Mouse (Mus musculus) ovary, postnatal 10 days (tissue): ENCODE results near the gene Smg7.
A peak's percentile ranks its signal among the peaks of the same experiment; 100 is the strongest.
"Not testable (repeated sequence)": the region's sequence is repeated elsewhere in the genome, so short reads cannot be mapped to it uniquely, and the experiment has no call there.

ENCODE experiments used
- DNase-seq: peaks from one replicate; pipeline ENCODE4 v3.0.0; 2022; ENCODE audit warnings: low spot score

Smg7 gene

GRCm38 (mm10) chr1:152901765-152902664 is at the start of gene Smg7:
Gene Smg7 (minus strand): TSS chr1:152902646.
- DNase-seq, result peak; percentile 55

DNA sequence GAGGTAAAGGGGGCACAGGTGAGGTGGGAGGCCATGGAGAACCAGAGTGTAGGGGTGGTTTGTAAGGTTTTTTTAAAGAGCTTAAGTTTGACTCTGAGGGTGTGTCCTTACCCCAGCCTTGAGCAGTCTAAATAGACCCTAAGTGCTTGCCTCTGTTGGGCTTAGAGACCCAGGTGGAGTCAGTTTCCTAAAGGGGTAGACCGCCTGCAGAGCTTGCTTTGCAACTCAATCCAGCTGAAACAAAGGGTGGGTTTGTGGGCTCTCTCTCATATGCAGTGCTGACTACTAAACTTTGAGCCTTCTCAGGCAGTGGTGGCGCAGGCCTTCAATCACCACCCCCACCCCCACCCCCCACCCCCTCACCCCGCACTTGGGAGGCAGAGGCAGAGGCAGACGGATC is 40.5 kb upstream of the Smg7 start:
- DNase-seq, result no peak

DNA sequence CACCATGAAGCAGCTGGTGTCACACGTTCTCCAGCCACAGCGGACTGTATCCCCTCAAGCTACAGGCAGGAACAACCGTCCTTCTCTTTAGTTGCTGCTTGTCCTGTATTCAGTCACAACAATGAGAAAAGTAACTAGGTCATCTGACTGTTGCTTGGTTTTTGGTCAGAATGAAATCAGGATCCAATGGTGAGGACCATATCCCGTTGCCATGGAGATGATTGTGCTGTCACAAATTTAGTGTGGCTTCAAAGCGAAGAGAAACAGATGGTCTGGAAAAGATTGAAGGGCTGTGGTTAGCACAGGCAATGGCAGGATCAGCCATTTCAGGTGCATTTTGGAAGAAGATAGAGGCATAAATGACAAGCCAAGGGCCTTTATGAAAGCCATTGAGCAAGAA is 33.9 kb upstream of the Smg7 start:
- no peak for DNase-seq

DNA sequence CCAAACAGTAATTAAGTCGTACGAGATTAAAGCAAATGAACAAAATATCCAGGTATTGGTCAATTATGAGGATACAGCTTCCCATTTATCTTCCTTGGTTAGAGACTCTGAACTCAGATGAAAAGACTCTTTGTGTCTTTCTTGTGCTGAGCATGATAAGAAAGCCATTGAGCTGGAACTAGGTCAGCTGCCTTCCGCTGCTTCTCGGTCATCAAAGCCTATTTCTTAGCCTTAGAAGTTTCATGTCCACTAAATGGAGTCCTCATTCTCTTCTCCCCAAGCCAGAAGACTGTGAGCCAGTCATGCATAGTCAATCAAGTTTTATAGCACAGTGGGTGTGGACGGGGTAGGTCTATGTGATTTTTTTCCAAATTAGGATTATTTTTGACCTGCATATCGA is 33.0 kb upstream of the Smg7 start:
- no peak for DNase-seq

DNA sequence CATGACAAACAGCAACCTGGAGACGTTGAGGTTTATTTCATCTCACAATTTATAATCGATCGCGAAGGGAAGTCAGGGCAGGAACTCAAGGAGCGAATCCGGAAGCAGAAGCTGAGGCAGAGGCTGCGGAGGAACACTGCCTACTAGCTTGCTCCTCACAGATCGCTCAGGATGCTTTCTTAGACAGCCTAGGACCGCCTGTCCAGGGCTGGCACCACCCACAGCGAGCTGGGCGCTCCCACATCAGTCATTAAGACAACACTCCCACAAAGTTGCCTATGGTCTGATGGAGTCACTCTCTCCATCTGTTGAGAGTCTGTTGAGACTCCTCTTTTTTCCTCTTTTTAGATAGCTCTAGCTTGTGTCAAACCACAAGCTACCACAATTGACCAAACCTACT is 31.5 kb upstream of the Smg7 start:
- no peak for DNase-seq

DNA sequence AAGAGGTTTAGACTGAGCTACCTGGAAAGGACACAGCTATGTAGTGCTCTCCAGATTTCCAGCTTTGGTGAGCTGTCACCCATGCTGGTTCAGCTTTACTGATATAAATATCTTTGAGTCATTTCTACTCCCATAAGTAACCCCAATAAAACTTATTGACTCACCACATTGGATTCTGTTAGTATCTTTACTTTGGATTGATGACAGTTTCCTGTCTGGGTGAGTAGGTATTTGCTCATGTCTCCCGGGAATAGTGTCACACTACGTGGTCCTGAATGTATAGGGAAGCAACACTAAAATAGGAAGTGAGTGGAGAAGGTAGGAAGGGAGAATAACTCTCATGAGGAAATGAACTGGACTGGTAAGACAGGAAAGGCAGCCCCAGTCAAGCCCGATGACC is 19.3 kb upstream of the Smg7 start:
- no peak for DNase-seq

DNA sequence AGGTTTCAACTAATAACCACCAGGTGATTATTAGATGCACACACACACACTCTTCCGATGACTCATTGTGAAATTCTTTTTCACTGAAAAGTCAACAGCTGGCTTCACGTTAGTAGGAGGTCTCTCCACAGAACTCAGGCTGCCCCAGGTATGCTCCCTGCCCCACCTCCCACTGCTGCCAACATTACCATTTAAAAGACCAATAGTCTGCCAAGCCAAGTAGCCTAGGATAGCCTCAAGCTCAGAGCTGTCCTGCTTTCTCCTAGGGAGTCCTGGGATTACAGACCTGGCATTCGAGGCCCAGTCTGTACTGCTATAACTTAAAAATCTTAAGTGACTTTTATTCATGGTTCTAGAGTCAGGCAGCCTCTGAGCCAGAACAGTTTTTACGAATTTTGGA is 15.2 kb upstream of the Smg7 start:
- DNase-seq, result no peak

GRCm38 (mm10) chr1:152916936-152917335 is 14.5 kb upstream of the Smg7 start:
- DNase-seq, result no peak

DNA sequence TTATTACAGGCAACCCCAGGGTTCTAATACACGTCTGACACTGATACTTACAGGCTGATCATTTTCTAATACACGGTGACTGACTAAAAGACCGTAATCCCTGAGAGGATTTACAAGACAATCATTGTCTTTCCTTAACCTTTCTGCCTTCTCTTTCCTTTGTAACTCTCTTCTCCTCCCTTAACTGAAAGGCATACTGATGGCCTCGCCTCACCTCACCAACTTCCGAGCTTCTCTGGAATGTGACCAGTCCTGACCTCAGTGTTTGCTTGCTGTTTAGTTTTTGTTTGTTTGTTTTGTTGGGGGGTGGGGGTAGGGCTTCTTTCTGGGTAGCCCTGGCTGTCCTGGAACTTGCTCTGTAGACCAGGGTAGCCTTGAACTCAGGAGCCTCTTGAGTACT is 13.3 kb upstream of the Smg7 start:
- no peak for DNase-seq

DNA sequence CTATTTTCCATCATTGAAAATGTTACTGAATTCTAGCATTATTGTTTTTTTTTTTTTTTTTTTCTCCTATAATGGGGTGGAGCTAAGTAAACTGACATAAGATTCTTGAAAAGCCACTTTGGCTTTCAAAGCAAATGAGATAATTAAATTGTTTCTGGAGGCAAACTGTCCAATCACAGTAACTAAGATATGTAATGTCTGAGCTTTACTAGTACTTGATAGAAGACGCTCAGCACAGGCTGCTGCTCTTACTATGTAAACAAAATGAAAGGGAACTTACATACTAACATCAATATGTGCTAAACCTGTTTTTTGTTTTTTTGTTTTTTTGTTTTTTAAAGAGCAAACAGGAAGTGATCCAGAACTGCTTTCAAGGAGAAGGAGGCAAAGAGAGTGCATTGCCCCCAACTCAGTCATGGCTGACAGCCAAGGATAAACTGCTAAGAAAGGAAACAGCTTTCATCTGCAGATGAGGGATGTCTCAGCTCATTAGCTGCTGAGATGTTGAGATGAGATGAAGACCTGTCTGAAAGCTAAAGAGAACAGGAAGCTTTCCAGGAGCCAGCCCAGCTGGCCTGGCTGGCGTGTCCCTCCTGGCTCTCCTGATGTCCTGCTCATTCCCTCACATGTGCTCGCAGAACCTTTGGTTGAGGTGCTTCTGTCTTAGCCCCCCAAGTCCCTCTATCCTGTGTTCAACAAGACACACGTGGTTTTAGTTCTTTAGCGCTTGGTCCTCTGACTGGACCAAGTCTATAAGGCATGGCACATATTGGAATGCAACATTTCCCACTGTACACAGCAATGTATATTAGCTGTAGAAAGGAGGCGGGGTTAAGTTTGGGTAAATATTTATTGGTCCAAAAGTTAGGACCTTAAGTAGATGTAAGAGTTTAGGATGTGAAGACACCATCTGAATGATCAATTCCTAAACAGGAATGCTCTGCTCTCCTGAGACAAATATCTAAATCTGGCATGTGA is 11.3 kb upstream of the Smg7 start:
- no peak for DNase-seq

DNA sequence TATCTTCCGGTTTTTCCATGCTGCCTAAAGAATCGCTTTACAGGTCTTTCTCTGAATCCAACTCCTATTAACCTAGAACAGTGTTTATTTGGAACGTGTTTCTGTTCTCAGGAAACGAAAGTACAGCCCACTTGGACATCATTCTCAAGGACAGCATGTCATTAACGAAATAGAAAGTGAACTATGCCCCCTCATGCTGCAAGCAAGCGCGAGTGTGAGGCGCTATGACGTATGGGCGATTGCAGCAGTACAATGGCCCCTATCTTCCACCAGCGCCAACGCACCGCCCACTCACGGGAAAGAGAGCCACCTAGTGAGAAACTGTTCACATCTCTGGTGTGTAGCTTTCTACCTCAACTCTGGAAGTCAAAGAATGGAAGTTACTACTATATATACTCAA is 2.0 kb upstream of the Smg7 start:
- DNase-seq, result peak; percentile 20

- DNase-seq, result peak; percentile 36
Observed at GRCm38 (mm10) chr1:152903591-152904135, 1.2 kb upstream of the Smg7 start.

- peak; percentile 85 for DNase-seq
Observed at GRCm38 (mm10) chr1:152902665-152903516, 445 bp upstream of the Smg7 start.

GRCm38 (mm10) chr1:152901419-152901764 is 1.1 kb downstream of the Smg7 start:
- DNase-seq, result no peak

DNA sequence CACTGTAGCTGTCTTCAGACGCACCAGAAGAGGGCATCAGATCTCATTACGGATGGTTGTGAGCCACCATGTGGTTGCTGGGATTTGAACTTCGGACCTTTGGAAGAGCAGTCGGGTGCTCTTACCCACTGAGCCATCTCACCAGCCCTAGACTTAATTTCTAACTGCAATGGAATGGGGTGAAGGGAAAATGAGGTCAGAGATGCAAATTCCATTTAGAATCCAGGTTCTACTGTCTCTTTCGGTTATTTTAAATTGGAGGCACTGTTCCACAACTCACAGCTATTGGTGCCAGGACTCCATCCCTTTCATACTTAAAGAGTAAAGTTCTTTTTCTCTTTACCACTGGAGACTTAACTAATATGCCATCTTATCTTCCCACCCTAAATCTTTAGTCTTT is 14.4 kb downstream of the Smg7 start:
- not testable (repeated sequence) for DNase-seq

GRCm38 (mm10) chr1:152871031-152871430 is 31.4 kb downstream of the Smg7 start:
- DNase-seq, result no peak

- no peak for DNase-seq
Observed at GRCm38 (mm10) chr1:152869901-152870300, 32.5 kb downstream of the Smg7 start.

- no peak for DNase-seq
Observed at GRCm38 (mm10) chr1:152846856-152847255, 55.6 kb downstream of the Smg7 start.

- no peak for DNase-seq
Observed at GRCm38 (mm10) chr1:152845211-152845730, 57.2 kb downstream of the Smg7 start.

DNA sequence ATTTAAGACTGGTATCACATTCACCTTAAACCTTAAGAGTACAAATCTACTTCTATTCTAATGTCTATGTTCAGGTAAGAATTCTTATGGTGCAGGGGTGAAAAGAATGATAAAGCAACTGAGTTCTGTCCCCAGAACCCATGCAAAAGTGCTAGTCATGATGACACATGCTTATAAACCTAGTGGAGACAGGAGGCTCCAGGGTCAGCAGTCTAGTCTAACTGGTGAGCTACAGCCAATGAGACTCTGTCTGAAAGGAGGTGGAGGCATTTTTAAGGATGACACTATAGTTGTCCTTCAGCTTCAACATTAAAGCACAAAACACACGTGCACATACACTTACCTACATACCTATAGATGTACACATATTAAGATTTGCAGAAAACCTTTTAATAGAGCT is 57.8 kb downstream of the Smg7 start:
- no peak for DNase-seq

- no peak for DNase-seq
Observed at GRCm38 (mm10) chr1:152841057-152841456, 61.4 kb downstream of the Smg7 start.
